Mouse (Mus musculus) stomach, postnatal 0 days (tissue): ENCODE measurements at regions not wholly inside any gene's neighbourhood (a gene's known extent, or its start where the extent isn't known, plus 50 kb on each side); places are given as distances from the start of the nearest gene placed in this dataset.

ENCODE experiments used
- CTCF ChIP-seq: IDR thresholded peaks from 2 replicates; pipeline ENCODE4 v1.5.1; 2016; ENCODE audit warnings: antibody characterized with exemption, low read depth, mild to moderate bottlenecking, moderate library complexity
- EP300 ChIP-seq: optimal IDR thresholded peaks from 2 replicates; pipeline ENCODE3; 2016; ENCODE audit warnings: antibody characterized with exemption

DNA sequence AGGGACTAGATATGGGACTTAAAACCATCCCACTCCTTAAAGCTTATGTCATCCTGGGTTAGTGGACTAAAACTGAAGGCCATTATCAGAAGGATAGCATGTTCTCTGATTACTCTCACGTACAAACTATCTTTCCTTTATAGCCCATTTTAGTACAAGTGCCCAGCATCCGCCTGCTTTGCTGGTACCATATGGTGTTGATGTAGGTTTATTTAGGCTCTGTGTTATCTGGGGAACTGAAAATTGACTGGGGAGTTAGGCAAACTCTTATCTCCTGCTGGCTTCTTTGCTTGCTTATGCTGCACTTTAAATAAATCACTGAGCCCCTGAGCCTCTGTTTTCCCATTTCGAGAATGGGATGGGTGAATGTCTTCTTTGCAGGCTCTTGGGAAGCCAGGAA, 485.4 kb upstream of the Kif2a start:
- TF ChIP-seq CTCF = no peak
- no peak for TF ChIP-seq EP300
